Mouse (Mus musculus): ENCODE measurements around the gene Fbxo39. TPM values are rescaled to one million over a fixed set of nuclear protein-coding genes. Genes with fewer than 3 reads are reported as not detected.

Fbxo39 gene
- polyA plus RNA-seq, 1 experiment from 2014 or later = not detected

DNA sequence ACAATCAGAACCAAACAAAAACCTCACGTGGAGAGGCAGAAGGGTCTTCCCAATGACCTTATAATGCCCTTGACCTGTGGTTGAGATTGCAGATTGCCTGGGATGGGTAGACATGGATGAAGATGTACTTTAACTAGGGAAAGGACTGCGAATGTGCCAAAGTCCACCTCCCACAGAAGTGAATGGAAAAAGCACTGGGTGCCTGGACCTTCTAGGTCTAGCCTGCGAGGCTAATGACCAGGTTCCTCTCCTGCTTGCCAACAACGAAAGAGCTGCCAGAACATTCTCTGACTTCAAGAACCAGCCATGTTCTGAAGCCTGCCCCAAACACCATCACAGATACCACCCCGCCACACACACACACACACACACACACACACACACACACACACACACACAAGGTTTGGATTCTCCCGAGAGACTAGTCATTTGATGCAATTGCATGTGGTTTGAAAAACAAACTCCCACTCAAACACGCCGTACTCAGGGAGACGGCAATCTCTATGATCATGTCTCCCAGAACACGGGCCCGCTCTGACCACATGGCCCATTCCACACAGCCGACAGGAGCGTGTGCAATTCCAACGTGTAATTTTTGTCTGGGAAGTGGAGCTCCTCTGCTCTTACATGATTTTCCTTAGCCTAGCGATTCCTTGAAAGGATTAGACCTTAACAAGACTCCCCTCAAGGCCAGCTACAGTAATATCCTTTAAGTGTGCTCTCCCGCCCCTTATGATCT is 30.6 kb upstream of the Fbxo39 start:
- DNase-seq (ENCODE audit: low spot score) (no peak), ATAC-seq (replicated peaks; ENCODE audit: low FRiP score) (no peak)
- Histone ChIP-seq H3K27me3 (replicated peaks; ENCODE audit: control insufficient read depth, insufficient read depth, low read length) (no peaks in the 10 kb centered on the region), H3K36me3 (ENCODE audit: control insufficient read depth, insufficient read depth, low read length) (no peaks in the 10 kb centered on the region), H3K4me3 (ENCODE audit: low read depth, low read length) (no peak overlapping the region), H3K4me2 (no peak overlapping the region), H3K4me1 (replicated peaks; ENCODE audit: control insufficient read depth, insufficient read depth, low read length) (no peaks in the 10 kb centered on the region), H3K9me3 (ENCODE audit: control insufficient read depth, low read length) (no peaks in the 10 kb centered on the region), H3K9ac (ENCODE audit: low read depth, low read length) (no peak overlapping the region), H3K27ac (ENCODE audit: low read depth, low read length) (no peak overlapping the region)
- WGBS = 82% methylated on average over 16 of the region's 16 CpGs

DNA sequence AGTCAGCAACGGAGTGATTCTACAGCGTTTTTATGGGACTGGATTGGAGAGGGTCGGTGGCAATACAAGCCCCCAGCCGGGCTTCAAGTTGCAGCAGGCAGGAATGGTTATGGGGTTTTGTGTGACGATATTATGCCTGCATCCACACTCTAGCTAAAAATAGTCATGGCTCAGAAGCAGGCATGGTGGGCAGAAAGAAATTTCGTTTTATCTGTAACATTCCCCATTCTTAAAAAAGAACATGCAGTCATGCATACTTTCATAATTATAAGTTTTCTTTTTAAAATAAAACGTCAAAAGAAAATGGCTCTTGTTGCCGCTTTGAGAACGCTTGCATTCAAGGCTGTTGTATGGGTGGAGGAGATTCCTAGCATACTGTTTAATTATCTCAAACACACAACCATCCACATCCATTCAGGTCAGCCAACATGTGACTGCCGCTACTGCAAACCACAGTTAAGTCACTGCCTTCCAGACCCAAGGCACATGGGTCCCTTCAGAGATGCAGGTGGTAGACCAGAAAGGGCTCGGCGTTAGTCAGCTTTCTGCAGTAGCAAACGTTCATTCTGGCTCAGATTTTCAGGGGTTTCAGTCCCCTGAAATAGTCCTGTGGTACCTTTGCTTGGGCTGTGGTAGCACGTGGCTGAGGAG is 29.6 kb upstream of the Fbxo39 start:
- no peaks in the 10 kb centered on the region for H3K4me1 ChIP-seq (replicated peaks; ENCODE audit: control insufficient read depth, insufficient read depth, low read length)
- no peak overlapping the region for H3K27ac ChIP-seq (ENCODE audit: low read depth, low read length)
- WGBS = 77% methylated on average over 14 of the region's 14 CpGs
- H3K9me3 ChIP-seq (ENCODE audit: control insufficient read depth, low read length) = no peaks in the 10 kb centered on the region
- H3K9ac ChIP-seq (ENCODE audit: low read depth, low read length) = no peak overlapping the region
- ATAC-seq (replicated peaks; ENCODE audit: low FRiP score) (no peak), DNase-seq (ENCODE audit: low spot score) (no peak)
- H3K27me3 ChIP-seq (replicated peaks; ENCODE audit: control insufficient read depth, insufficient read depth, low read length) = no peaks in the 10 kb centered on the region
- no peaks in the 10 kb centered on the region for H3K36me3 ChIP-seq (ENCODE audit: control insufficient read depth, insufficient read depth, low read length)
- H3K4me3 ChIP-seq (ENCODE audit: low read depth, low read length) = no peak overlapping the region
- H3K4me2 ChIP-seq = no peak overlapping the region

DNA sequence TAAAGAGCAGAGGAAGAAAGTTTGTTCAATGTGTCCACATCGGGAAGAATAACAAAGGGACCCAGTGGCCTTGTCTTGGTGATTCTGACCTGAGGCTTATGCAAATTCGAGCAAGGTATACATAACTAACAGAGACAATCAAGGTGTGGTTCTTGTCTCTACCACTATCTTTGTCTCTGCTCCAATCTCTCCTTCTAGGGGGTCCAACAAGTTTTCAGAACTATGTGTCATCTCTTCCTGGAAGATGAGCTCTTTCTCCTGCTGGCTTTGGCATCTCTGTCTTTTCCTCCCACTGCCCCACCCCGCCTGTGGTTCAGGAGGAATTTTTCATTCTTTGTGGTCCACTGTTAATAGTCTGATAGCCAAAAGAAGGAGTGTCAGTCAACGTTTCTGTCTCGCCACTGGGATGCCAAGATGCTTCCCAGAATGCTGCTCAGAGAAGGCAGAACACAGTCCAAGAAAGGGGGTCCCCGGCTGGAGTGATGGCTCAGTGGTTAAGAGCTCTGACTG is 28.2 kb upstream of the Fbxo39 start:
- Histone ChIP-seq H3K9me3 (ENCODE audit: control insufficient read depth, low read length) (no peaks in the 10 kb centered on the region), H3K9ac (ENCODE audit: low read depth, low read length) (no peak overlapping the region), H3K27me3 (replicated peaks; ENCODE audit: control insufficient read depth, insufficient read depth, low read length) (no peaks in the 10 kb centered on the region), H3K27ac (ENCODE audit: low read depth, low read length) (no peak overlapping the region), H3K4me1 (replicated peaks; ENCODE audit: control insufficient read depth, insufficient read depth, low read length) (no peaks in the 10 kb centered on the region), H3K36me3 (ENCODE audit: control insufficient read depth, insufficient read depth, low read length) (no peaks in the 10 kb centered on the region), H3K4me3 (ENCODE audit: low read depth, low read length) (no peak overlapping the region), H3K4me2 (no peak overlapping the region)
- 64% methylated on average over 6 of the region's 6 CpGs for WGBS
- DNase-seq (ENCODE audit: low spot score) (no peak), ATAC-seq (replicated peaks; ENCODE audit: low FRiP score) (no peak)

DNA sequence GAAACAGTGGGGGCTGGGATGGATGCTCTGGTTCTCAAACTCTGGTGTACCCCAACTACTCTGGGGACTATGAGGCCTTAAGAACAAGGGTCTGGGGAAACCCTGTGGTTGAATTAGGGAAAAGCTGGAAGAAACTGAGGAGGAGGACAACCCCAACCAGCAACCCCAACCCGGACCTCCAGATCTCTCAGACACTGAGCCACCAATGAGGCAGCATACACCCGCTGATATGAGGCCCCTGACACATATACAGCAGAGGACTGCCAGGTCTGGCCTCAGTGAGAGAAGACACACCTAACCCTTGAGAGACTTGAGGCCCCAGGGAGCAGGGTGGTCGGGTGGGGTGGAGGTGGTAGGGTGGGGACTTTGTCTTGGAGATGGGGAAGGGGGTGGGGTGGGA is 27.6 kb upstream of the Fbxo39 start:
- Histone ChIP-seq H3K36me3 (ENCODE audit: control insufficient read depth, insufficient read depth, low read length) (no peaks in the 10 kb centered on the region), H3K9ac (ENCODE audit: low read depth, low read length) (no peak overlapping the region), H3K4me3 (ENCODE audit: low read depth, low read length) (no peak overlapping the region), H3K4me1 (replicated peaks; ENCODE audit: control insufficient read depth, insufficient read depth, low read length) (no peaks in the 10 kb centered on the region), H3K27me3 (replicated peaks; ENCODE audit: control insufficient read depth, insufficient read depth, low read length) (no peaks in the 10 kb centered on the region), H3K4me2 (no peak overlapping the region), H3K27ac (ENCODE audit: low read depth, low read length) (no peak overlapping the region), H3K9me3 (ENCODE audit: control insufficient read depth, low read length) (no peaks in the 10 kb centered on the region)
- 70% methylated on average over 3 of the region's 3 CpGs for WGBS
- no peak for ATAC-seq (replicated peaks; ENCODE audit: low FRiP score)
- DNase-seq (ENCODE audit: low spot score) = no peak

DNA sequence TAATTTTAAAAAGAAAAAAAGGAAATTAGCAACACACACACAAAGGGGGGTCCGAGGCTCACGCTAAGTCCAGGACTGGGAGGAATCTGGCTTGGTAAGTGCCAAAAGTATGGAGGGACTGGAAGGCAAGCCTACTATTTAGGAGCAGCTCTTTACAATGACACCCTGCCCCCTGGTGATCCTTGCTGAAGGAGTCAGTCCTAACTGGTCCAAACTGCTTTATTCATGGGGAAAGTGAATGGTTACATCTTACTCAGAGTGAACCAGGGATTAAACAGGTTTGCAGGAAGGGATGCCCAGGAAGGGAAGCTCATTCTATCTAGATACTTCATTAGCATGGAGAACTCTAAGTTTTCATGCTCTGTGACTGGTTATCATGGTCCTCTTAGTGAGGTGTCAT is 27.1 kb upstream of the Fbxo39 start:
- DNase-seq (ENCODE audit: low spot score) = no peak
- 82% methylated on average over 2 of the region's 2 CpGs for WGBS
- Histone ChIP-seq H3K9me3 (ENCODE audit: control insufficient read depth, low read length) (no peaks in the 10 kb centered on the region), H3K9ac (ENCODE audit: low read depth, low read length) (no peak overlapping the region), H3K4me2 (no peak overlapping the region), H3K4me1 (replicated peaks; ENCODE audit: control insufficient read depth, insufficient read depth, low read length) (no peaks in the 10 kb centered on the region), H3K36me3 (ENCODE audit: control insufficient read depth, insufficient read depth, low read length) (no peaks in the 10 kb centered on the region), H3K27me3 (replicated peaks; ENCODE audit: control insufficient read depth, insufficient read depth, low read length) (no peaks in the 10 kb centered on the region), H3K4me3 (ENCODE audit: low read depth, low read length) (no peak overlapping the region), H3K27ac (ENCODE audit: low read depth, low read length) (no peak overlapping the region)
- ATAC-seq (replicated peaks; ENCODE audit: low FRiP score) = no peak

DNA sequence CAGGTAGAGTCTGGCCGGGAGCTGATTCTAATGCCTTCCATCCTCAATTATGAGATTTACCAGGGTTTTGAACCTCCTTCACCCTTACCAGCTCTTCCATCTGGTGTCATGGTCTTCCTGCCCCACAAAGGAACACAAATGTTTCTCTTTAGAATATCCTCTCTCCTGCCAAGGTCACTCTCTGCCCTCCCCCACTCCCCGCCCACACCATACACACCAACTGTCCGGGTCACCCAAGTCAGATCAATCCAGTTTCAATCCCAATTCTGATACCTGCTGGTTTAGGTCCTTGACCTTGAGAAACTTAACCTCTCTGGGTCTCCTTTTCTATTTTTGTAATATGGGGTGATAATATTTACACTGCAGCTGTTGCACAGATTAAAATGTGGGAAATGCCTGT is 26.7 kb upstream of the Fbxo39 start:
- Histone ChIP-seq H3K4me2 (no peak overlapping the region), H3K36me3 (ENCODE audit: control insufficient read depth, insufficient read depth, low read length) (no peaks in the 10 kb centered on the region), H3K27ac (ENCODE audit: low read depth, low read length) (no peak overlapping the region), H3K4me1 (replicated peaks; ENCODE audit: control insufficient read depth, insufficient read depth, low read length) (no peaks in the 10 kb centered on the region), H3K9me3 (ENCODE audit: control insufficient read depth, low read length) (no peaks in the 10 kb centered on the region), H3K4me3 (ENCODE audit: low read depth, low read length) (no peak overlapping the region), H3K27me3 (replicated peaks; ENCODE audit: control insufficient read depth, insufficient read depth, low read length) (no peaks in the 10 kb centered on the region), H3K9ac (ENCODE audit: low read depth, low read length) (no peak overlapping the region)
- ATAC-seq (replicated peaks; ENCODE audit: low FRiP score) (no peak), DNase-seq (ENCODE audit: low spot score) (no peak)
- WGBS = 75% methylated on average over 3 of the region's 3 CpGs

DNA sequence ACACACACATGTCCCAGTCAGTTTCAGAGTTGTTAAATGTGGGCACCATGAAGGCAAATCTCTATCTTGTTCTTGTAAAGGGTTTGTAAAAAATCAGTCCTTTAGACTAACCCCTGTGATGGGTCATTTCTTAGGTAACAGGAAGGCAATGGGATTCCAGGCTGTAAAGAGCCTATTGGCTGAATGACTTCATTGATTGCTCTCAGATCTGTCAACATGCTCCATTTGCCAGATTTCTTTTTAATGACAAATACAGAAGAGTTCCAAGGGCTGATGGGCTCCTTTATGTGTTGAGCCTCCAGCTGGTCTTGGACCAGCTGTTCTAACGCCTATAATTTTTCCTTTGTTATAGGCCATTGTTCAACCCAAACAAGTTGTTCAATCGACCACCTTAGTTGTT is 21.1 kb upstream of the Fbxo39 start:
- H3K27ac ChIP-seq (ENCODE audit: low read depth, low read length) = no peak overlapping the region
- no peak overlapping the region for H3K4me2 ChIP-seq
- H3K27me3 ChIP-seq (replicated peaks; ENCODE audit: control insufficient read depth, insufficient read depth, low read length) = no peaks in the 10 kb centered on the region
- DNase-seq (ENCODE audit: low spot score) (no peak), ATAC-seq (replicated peaks; ENCODE audit: low FRiP score) (no peak)
- no peak overlapping the region for H3K4me3 ChIP-seq (ENCODE audit: low read depth, low read length)
- no peak overlapping the region for H3K9ac ChIP-seq (ENCODE audit: low read depth, low read length)
- no peaks in the 10 kb centered on the region for H3K4me1 ChIP-seq (replicated peaks; ENCODE audit: control insufficient read depth, insufficient read depth, low read length)
- H3K36me3 ChIP-seq (ENCODE audit: control insufficient read depth, insufficient read depth, low read length) = no peaks in the 10 kb centered on the region
- no peaks in the 10 kb centered on the region for H3K9me3 ChIP-seq (ENCODE audit: control insufficient read depth, low read length)
- 86% methylated on average over 2 of the region's 2 CpGs for WGBS

DNA sequence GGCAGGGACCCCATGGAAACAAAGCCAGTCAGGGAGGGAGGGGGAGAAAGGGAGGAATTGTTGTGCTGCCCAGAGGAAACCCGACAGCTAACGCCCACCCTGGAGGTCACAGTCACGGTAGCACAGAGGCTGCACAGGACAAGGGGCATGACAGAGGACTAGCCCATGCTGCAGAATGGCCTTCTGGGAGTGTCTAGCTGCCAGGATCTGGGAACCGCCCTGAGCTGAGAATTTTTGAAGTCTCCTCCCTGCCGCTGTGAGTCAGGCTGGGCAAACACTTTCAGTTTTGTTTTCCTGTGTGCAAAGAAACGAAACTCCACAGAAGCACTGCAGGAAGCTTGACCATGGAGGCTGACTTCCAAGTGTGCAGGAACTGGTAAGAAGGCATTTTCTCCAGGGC is 12.9 kb upstream of the Fbxo39 start, which contains the start of gene Xaf1:
TSS of gene Xaf1 (plus strand) at position 296 of the 400 bp plus-strand sequence.
- no peaks in the 10 kb centered on the region for H3K4me1 ChIP-seq (replicated peaks; ENCODE audit: control insufficient read depth, insufficient read depth, low read length)
- H3K4me2 ChIP-seq = peak within 1 kb of the TSS; percentile 30
- no peaks in the 10 kb centered on the region for H3K27me3 ChIP-seq (replicated peaks; ENCODE audit: control insufficient read depth, insufficient read depth, low read length)
- 16% methylated on average over 6 of the region's 6 CpGs for WGBS
- H3K27ac ChIP-seq (ENCODE audit: low read depth, low read length) = no peak within 1 kb of the TSS
- peak within 1 kb of the TSS; percentile 16; the same call in 1 of the 2 replicates for H3K4me3 ChIP-seq (ENCODE audit: low read depth, low read length)
- H3K9me3 ChIP-seq (ENCODE audit: control insufficient read depth, low read length) = no peaks in the 10 kb centered on the region
- H3K36me3 ChIP-seq (ENCODE audit: control insufficient read depth, insufficient read depth, low read length) = no peaks in the 10 kb centered on the region
- DNase-seq (ENCODE audit: low spot score) (no peak), ATAC-seq (replicated peaks; ENCODE audit: low FRiP score) (no peak)
- H3K9ac ChIP-seq (ENCODE audit: low read depth, low read length) = no peak within 1 kb of the TSS; the same call in 1 of the 2 replicates

DNA sequence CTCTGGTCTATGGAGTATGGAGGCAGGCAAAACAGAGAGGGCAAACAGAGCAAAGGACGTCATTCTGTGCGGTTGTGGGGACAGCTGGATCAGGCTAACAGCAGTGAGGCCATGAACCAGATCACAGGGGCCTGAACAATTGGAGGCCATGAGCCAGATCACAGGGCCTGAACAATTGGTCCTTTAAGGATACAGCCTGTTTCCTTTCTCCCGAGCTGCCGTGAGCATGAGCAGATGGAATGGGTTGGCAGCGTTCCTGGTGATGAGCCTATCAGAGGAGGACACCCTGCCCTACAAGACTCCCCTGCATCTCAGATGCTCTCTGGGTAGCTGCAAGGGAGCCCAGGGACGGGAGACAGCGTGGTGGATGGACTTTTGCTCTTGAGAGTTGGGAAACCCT is 12.0 kb upstream of the Fbxo39 start:
- no peak for ATAC-seq (replicated peaks; ENCODE audit: low FRiP score)
- Histone ChIP-seq H3K27me3 (replicated peaks; ENCODE audit: control insufficient read depth, insufficient read depth, low read length) (no peaks in the 10 kb centered on the region), H3K9me3 (ENCODE audit: control insufficient read depth, low read length) (no peaks in the 10 kb centered on the region), H3K4me3 (ENCODE audit: low read depth, low read length) (no peak overlapping the region), H3K27ac (ENCODE audit: low read depth, low read length) (no peak overlapping the region), H3K9ac (ENCODE audit: low read depth, low read length) (no peak overlapping the region), H3K36me3 (ENCODE audit: control insufficient read depth, insufficient read depth, low read length) (no peaks in the 10 kb centered on the region), H3K4me1 (replicated peaks; ENCODE audit: control insufficient read depth, insufficient read depth, low read length) (no peaks in the 10 kb centered on the region), H3K4me2 (no peak overlapping the region; the same call in 1 of the 2 replicates)
- DNase-seq (ENCODE audit: low spot score) = no peak
- 81% methylated on average over 7 of the region's 7 CpGs for WGBS
